Mouse (Mus musculus) lung, adult 2 months (tissue): ENCODE results near the gene Pigu.

Source experiments
- CTCF ChIP-seq: fragments of 200-500 bp; IDR thresholded peaks from 2 replicates; pipeline ENCODE4 v1.5.1; 2011; ENCODE audit warnings: mild to moderate bottlenecking, low read length, control low read depth; ENCODE audit not compliant: insufficient read depth
- POLR2A ChIP-seq: fragments of 200-500 bp; IDR thresholded peaks from 2 replicates; pipeline ENCODE4 v1.6.1; 2011; ENCODE audit warnings: low read depth, mild to moderate bottlenecking, control low read depth, low read length, borderline replicate concordance; ENCODE audit errors: extremely low read depth

DNA sequence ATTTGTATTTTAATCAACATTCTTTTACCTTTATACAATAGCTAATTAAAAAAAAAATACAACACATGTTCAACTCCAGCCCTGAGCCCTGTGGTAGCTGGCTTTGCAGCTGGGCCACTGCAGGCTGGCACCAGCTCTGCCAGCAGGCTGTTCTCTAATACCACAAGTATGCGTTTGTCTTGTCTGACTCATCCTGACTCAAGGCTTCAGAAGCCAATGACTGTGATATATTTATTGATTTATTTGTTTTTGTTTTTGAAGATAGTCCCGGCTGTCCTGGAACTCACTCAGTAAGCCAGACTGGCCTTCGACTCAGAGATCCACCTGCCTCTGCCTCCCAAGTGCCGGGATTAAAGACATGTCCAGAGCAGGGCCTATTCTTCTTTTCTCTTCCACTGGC is 63.3 kb downstream of the Pigu start:
- no peak for TF ChIP-seq CTCF
- no peak for TF ChIP-seq POLR2A
